Mouse (Mus musculus): ENCODE data around the gene Prss58.

- TF ChIP-seq POLR2A (IDR thresholded peaks at IDR 0.05; ENCODE audit: extremely low read depth, insufficient read depth, low read length) (no peak), CTCF (IDR thresholded peaks at IDR 0.05; ENCODE audit: low read depth, low read length) (no peak)
Observed at GRCm38 (mm10) chr6:40900287-40900686, at the start of gene Prss58.
